Mouse (Mus musculus): ENCODE measurements around the gene Tescl. TPM values are rescaled to one million over a fixed set of nuclear protein-coding genes. Genes with fewer than 3 reads are reported as not detected.

The Tescl gene
- polyA plus RNA-seq, 1 experiment from 2014 or later: not detected

GRCm38 (mm10) chr7:24322593-24322992 is 11.1 kb downstream of the Tescl start:
- Histone ChIP-seq H3K36me3 (no peaks in the 10 kb centered on the region), H3K4me2 (replicated peaks) (no peak overlapping the region), H3K4me3 (no peak overlapping the region), H3K27ac (no peak overlapping the region), H3K27me3 (replicated peaks) (no peaks in the 10 kb centered on the region), H3K9me3 (no peaks in the 10 kb centered on the region), H3K4me1 (peaks cover 3% of the 10 kb centered on the region; the same call in 1 of the 2 replicates), H3K9ac (no peak overlapping the region)
- ATAC-seq (ENCODE audit: low FRiP score, low read depth): no peak
- 79% methylated on average over 4 of the region's 4 CpGs for WGBS

- Histone ChIP-seq H3K36me3 (0 out of 2 replicates have a peak, but pooled peaks cover 5% of the 10 kb centered on the region), H3K27ac (no peak overlapping the region), H3K4me3 (no peak overlapping the region), H3K27me3 (replicated peaks) (no peaks in the 10 kb centered on the region), H3K9ac (no peak overlapping the region), H3K9me3 (no peaks in the 10 kb centered on the region), H3K4me2 (replicated peaks) (no peak overlapping the region), H3K4me1 (peaks cover 4% of the 10 kb centered on the region; the same call in 1 of the 2 replicates)
- 82% methylated on average over 6 of the region's 6 CpGs for WGBS
- ATAC-seq (ENCODE audit: low FRiP score, low read depth): no peak
Observed at GRCm38 (mm10) chr7:24318942-24319341, 14.8 kb downstream of the Tescl start.

- WGBS: 1% methylated on average over 33 of the region's 33 CpGs
- ATAC-seq (ENCODE audit: low FRiP score, low read depth): peak; percentile 90
- Histone ChIP-seq H3K27ac (no peak within 1 kb of the TSS), H3K36me3 (peaks cover 18% of the 10 kb centered on the region), H3K4me2 (replicated peaks) (peak within 1 kb of the TSS; percentile 82), H3K27me3 (replicated peaks) (no peaks in the 10 kb centered on the region), H3K9me3 (no peaks in the 10 kb centered on the region), H3K9ac (peak within 1 kb of the TSS; percentile 79), H3K4me1 (peaks cover 4% of the 10 kb centered on the region; the same call in 1 of the 2 replicates), H3K4me3 (peak within 1 kb of the TSS; percentile 63)
Observed at GRCm38 (mm10) chr7:24316567-24317092, 17.1 kb downstream of the Tescl start, which contains the start of gene Zfp94. Gene Zfp94 (minus strand): TSS chr7:24316666.

- Histone ChIP-seq H3K27ac (no peak overlapping the region), H3K4me2 (replicated peaks) (peak overlapping the region; percentile 82), H3K9me3 (no peaks in the 10 kb centered on the region), H3K27me3 (replicated peaks) (no peaks in the 10 kb centered on the region), H3K36me3 (peaks cover 25% of the 10 kb centered on the region), H3K9ac (peak overlapping the region; percentile 79), H3K4me3 (peak overlapping the region; percentile 63), H3K4me1 (peaks cover 4% of the 10 kb centered on the region; the same call in 1 of the 2 replicates)
- 32% methylated on average over 29 of the region's 29 CpGs for WGBS
- ATAC-seq (ENCODE audit: low FRiP score, low read depth): peak; percentile 79; the same call in 1 of the 2 replicates
Observed at GRCm38 (mm10) chr7:24315726-24316566, 17.8 kb downstream of the Tescl start.

- H3K27ac ChIP-seq: no peak within 1 kb of the TSS
- WGBS: 2% methylated on average over 13 of the region's 13 CpGs
Observed at GRCm38 (mm10) chr7:24300771-24301282, 32.9 kb downstream of the Tescl start, which contains the start of gene Zfp61. Gene Zfp61 (minus strand): TSS chr7:24301232.

DNA sequence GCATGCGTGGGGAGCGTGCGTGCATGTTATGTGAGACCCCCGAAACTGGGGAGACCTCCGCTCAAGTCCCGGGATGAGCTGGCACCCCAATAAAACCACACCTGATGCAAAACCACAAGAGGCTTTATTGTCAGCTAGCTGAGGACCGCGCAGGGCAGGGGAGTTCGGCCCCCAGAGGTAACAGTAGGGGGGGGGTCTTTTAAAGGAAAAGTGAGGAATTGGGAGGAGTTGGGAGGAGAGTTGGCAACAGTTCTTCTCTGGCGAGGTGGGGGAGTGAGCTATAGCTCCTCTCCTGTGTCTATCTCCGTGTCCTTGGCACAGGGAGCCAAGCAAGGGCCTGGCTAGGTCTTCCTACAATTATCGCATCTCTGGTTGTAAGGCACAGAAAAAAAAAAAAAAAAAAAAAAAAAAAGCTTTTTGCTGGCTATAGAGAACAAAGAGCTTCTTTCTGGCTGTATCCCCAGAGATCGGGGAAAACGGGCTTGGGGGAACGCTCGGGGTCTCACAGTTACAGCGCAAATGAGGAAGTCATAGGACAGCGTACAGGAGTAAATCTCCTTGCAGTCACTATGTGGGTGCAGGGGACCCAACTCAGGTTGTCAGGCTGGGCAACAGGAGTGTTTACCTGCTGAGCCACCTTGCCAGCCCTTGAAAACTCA is 33.8 kb downstream of the Tescl start:
- no peaks in the 10 kb centered on the region for H3K27me3 ChIP-seq (replicated peaks)
- peak; percentile 26 for ATAC-seq (ENCODE audit: low FRiP score, low read depth)
- H3K9me3 ChIP-seq: no peaks in the 10 kb centered on the region
- H3K4me2 ChIP-seq (replicated peaks): peak overlapping the region; percentile 73
- H3K4me1 ChIP-seq: peaks cover 16% of the 10 kb centered on the region
- peaks cover 34% of the 10 kb centered on the region for H3K36me3 ChIP-seq
- H3K9ac ChIP-seq: peak overlapping the region; percentile 51
- no peak overlapping the region for H3K27ac ChIP-seq
- peak overlapping the region; percentile 67 for H3K4me3 ChIP-seq
- WGBS: under 1% methylated on average over 18 of the region's 18 CpGs

More at GRCm38 (mm10) chr7:24300771-24301282, 32.9 kb downstream of the Tescl start, which contains the start of gene Zfp61:
- no peaks in the 10 kb centered on the region for H3K9me3 ChIP-seq
- peaks cover 16% of the 10 kb centered on the region for H3K4me1 ChIP-seq
- H3K36me3 ChIP-seq: peaks cover 28% of the 10 kb centered on the region
- peak within 1 kb of the TSS; percentile 73 for H3K4me2 ChIP-seq (replicated peaks)
- no peak within 1 kb of the TSS for H3K9ac ChIP-seq
- no peaks in the 10 kb centered on the region for H3K27me3 ChIP-seq (replicated peaks)
- peak; percentile 42 for ATAC-seq (ENCODE audit: low FRiP score, low read depth)
- peak within 1 kb of the TSS; percentile 67 for H3K4me3 ChIP-seq

DNA sequence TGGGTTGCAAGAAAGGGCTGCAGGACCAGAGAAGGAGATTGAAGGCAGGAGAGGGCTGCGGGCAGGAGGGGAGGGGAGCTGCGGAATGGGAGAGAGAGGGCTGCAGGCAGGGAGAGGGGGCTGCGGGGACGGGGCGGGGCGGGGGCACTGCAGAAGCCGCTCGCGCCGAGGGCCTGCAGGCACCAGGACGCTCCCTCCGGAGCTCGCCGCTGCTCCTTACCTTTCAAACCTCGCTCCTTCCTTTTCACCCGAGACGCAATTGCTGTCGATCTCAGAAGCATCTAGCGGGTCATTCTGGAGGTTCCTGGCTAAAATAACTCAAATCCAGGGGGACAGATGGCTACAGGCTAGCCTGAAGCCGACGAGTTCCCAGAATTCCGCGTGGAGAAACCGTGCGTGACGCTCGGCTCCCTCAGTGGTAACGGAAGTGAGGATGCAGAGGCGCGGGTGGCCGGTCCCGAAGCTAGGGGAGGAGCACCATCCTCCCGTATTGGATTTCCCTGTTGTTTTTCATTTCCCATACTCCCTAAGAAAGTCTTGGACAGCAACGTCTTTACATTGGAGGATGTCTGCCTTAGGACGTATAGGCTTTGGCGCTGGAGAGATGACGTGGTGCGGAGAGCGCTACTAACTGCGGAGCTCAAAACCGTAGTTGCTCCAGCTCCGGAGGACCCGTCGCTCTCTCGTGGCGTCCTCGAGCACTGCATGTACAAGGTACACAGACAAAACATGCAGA is 34.6 kb downstream of the Tescl start:
- peak overlapping the region; percentile 88 for H3K9ac ChIP-seq
- WGBS: under 1% methylated on average over 45 of the region's 47 CpGs
- no peaks in the 10 kb centered on the region for H3K9me3 ChIP-seq
- H3K27me3 ChIP-seq (replicated peaks): no peaks in the 10 kb centered on the region
- peaks cover 42% of the 10 kb centered on the region for H3K36me3 ChIP-seq
- H3K4me1 ChIP-seq: peaks cover 16% of the 10 kb centered on the region
- peak; percentile 91 for ATAC-seq (ENCODE audit: low FRiP score, low read depth)
- H3K4me3 ChIP-seq: peak overlapping the region; percentile 67
- H3K27ac ChIP-seq: peak overlapping the region; percentile 80
- H3K4me2 ChIP-seq (replicated peaks): peak overlapping the region; percentile 73

DNA sequence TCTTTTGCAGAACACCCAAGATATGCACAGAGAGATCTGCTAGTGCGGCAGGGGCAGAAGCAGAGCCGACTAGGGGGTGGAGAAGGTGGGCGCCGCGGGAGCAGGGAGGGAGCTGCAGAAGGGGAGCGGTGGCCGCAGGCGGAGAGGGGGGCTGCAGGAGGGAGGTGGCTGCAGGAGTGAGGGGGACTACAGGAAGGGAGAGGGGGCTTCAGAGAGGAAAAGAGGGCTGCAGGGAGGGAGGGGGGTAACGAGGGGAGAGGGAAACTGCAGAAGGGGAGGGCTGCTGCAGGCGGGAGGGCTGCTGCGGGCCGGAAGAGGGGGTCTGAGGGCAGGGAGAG is 35.1 kb downstream of the Tescl start:
- no peaks in the 10 kb centered on the region for H3K9me3 ChIP-seq
- under 1% methylated on average over 12 of the region's 12 CpGs for WGBS
- H3K4me3 ChIP-seq: peak overlapping the region; percentile 67
- no peaks in the 10 kb centered on the region for H3K27me3 ChIP-seq (replicated peaks)
- peaks cover 47% of the 10 kb centered on the region for H3K36me3 ChIP-seq
- peak; percentile 29 for ATAC-seq (ENCODE audit: low FRiP score, low read depth)
- H3K27ac ChIP-seq: peak overlapping the region; percentile 80; the same call in 1 of the 2 replicates
- peaks cover 16% of the 10 kb centered on the region for H3K4me1 ChIP-seq
- peak overlapping the region; percentile 88 for H3K9ac ChIP-seq
- H3K4me2 ChIP-seq (replicated peaks): peak overlapping the region; percentile 73

DNA sequence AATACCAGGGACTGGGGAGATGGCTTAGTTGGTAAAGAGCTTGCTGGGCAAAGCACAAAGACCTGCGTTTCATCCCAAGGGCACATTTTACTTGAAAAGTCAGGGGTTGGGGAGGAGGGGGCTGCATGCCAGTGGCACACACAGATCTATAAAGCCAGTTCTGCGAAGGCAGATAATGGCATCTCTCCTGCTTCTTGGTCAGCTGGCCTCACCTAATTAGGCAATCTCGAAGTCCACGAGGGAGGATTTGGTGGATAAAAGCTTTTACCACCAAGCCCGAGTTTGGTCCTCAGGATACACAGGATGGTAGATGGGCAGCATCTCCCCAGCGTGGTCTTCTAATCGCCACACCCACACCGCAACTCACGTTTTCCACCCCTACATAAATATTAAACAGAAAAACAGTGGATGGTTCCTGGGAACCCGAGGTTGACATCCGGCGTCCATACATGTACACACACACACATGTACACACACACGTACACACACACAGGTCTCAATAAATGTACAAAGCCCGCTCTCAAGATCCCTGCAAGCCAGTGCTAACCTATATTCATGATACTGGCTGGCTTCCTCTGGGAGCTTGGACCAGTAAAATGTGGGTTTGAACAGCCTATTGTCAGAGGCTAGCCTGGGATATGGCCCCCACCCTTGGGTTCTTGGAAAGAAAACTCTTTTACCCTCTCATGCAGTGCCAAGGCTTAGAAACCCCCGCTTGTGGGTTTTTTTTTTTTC is 36.2 kb downstream of the Tescl start:
- Histone ChIP-seq H3K4me1 (peaks cover 16% of the 10 kb centered on the region), H3K4me3 (no peak overlapping the region), H3K36me3 (peaks cover 48% of the 10 kb centered on the region), H3K9me3 (no peaks in the 10 kb centered on the region), H3K4me2 (replicated peaks) (peak overlapping the region; percentile 73), H3K27ac (no peak overlapping the region), H3K27me3 (replicated peaks) (no peaks in the 10 kb centered on the region), H3K9ac (no peak overlapping the region; the same call in 1 of the 2 replicates)
- no peak for ATAC-seq (ENCODE audit: low FRiP score, low read depth)
- 91% methylated on average over 15 of the region's 15 CpGs for WGBS

GRCm38 (mm10) chr7:24296386-24296785 is 37.4 kb downstream of the Tescl start:
- ATAC-seq (ENCODE audit: low FRiP score, low read depth): no peak
- no peak overlapping the region for H3K27ac ChIP-seq
- H3K4me1 ChIP-seq: peaks cover 16% of the 10 kb centered on the region
- H3K27me3 ChIP-seq (replicated peaks): no peaks in the 10 kb centered on the region
- H3K9ac ChIP-seq: no peak overlapping the region
- H3K4me3 ChIP-seq: no peak overlapping the region
- WGBS: 96% methylated on average over 7 of the region's 7 CpGs
- H3K36me3 ChIP-seq: peaks cover 51% of the 10 kb centered on the region
- H3K4me2 ChIP-seq (replicated peaks): no peak overlapping the region
- no peaks in the 10 kb centered on the region for H3K9me3 ChIP-seq

GRCm38 (mm10) chr7:24295376-24295775 is 38.4 kb downstream of the Tescl start:
- no peaks in the 10 kb centered on the region for H3K9me3 ChIP-seq
- H3K4me1 ChIP-seq: peaks cover 12% of the 10 kb centered on the region
- WGBS: 98% methylated on average over 7 of the region's 7 CpGs
- no peak overlapping the region for H3K4me3 ChIP-seq
- H3K27ac ChIP-seq: no peak overlapping the region
- peaks cover 61% of the 10 kb centered on the region for H3K36me3 ChIP-seq
- H3K4me2 ChIP-seq (replicated peaks): no peak overlapping the region
- H3K27me3 ChIP-seq (replicated peaks): no peaks in the 10 kb centered on the region
- ATAC-seq (ENCODE audit: low FRiP score, low read depth): no peak
- no peak overlapping the region for H3K9ac ChIP-seq

Data from neural tube, embryonic 12.5 days (tissue).